9 mouse cellular contexts compared by ENCODE assay signal in genomic region chr11:69621571-69622268, GRCm38 (mm10). TPM values are rescaled to one million over a fixed set of nuclear protein-coding genes. Genes with fewer than 3 reads are reported as not detected.
A peak's percentile ranks its signal among the peaks of the same experiment; 100 is the strongest.
DNase-seq lines count a peak whose midpoint lies in the region; ATAC-seq and TF ChIP-seq lines count a peak whose summit lies in the region.
"Had no signal": no experiment of that assay in that cellular context is flagged by ENCODE, and none has a peak within 500 bp of the region (broad histone marks: within the 10 kb centered on the region; RNA-seq: fewer than 3 reads in every experiment).

Sat2 (plus strand) TSS chr11:69622024.

- DNase-seq in left cerebral cortex, adult 8-10 months (ENCODE audit: low spot score in 2 of 2): no peak
- DNase-seq in left cerebral cortex, adult 11 months (ENCODE audit: low spot score): no peak
- peak; percentile 65 for DNase-seq in cerebellum, adult 9-10 months
- peak; percentile 74 for DNase-seq in gastrocnemius, adult 2 months
- DNase-seq in spleen, adult 18-20 months: no peak

- H3K4me1 ChIP-seq in hindbrain, embryonic 15.5 days (replicated peaks): peaks cover 16% of the 10 kb centered on the region
- peaks cover 12% of the 10 kb centered on the region for H3K4me1 ChIP-seq in limb, embryonic 13.5 days

- ATAC-seq in hindbrain, embryonic 15.5 days (ENCODE audit: low FRiP score, low read depth): peak; percentile 85
- ATAC-seq in limb, embryonic 13.5 days (ENCODE audit: low FRiP score, low read depth): peak; percentile 83
- ATAC-seq: Patski had no signal

- H3K9ac ChIP-seq in hindbrain, embryonic 15.5 days: peak within 1 kb of the TSS; percentile 52
- peak within 1 kb of the TSS; percentile 78 for H3K9ac ChIP-seq in limb, embryonic 13.5 days

- peak; percentile 31 for TF ChIP-seq POLR2A in myocyte (IDR thresholded peaks at IDR 0.05; ENCODE audit: insufficient read length, low read depth)

- H3K27me3 ChIP-seq in hindbrain, embryonic 15.5 days: no peaks in the 10 kb centered on the region
- H3K27me3 ChIP-seq in limb, embryonic 13.5 days: peaks cover 3% of the 10 kb centered on the region; the same call in 1 of the 2 replicates
- H3K27me3 ChIP-seq in myocyte (ENCODE audit: control insufficient read depth, insufficient read depth, insufficient read length): peaks cover 7% of the 10 kb centered on the region

- no peaks in the 10 kb centered on the region for H3K36me3 ChIP-seq in hindbrain, embryonic 15.5 days
- no peaks in the 10 kb centered on the region for H3K36me3 ChIP-seq in limb, embryonic 13.5 days
- H3K36me3 ChIP-seq in myocyte (ENCODE audit: control insufficient read depth, insufficient read depth): no peaks in the 10 kb centered on the region

- intact Hi-C loops in gastrocnemius, adult 2 months (cut with DNase I): no loop called here

- H3K4me3 ChIP-seq in gastrocnemius, adult 2 months: peak within 1 kb of the TSS; percentile 87
- H3K4me3 ChIP-seq in hindbrain, embryonic 15.5 days: peak within 1 kb of the TSS; percentile 47
- peak within 1 kb of the TSS; percentile 54 for H3K4me3 ChIP-seq in limb, embryonic 13.5 days
- H3K4me3 ChIP-seq in myocyte: peak within 1 kb of the TSS; percentile 55

- no peak for TF ChIP-seq CTCF in gastrocnemius, adult 2 months (IDR thresholded peaks at IDR 0.05)

- no peaks in the 10 kb centered on the region for H3K9me3 ChIP-seq in hindbrain, embryonic 15.5 days
- H3K9me3 ChIP-seq in limb, embryonic 13.5 days: no peaks in the 10 kb centered on the region

- H3K4me2 ChIP-seq in hindbrain, embryonic 15.5 days: peak within 1 kb of the TSS; percentile 68
- peak within 1 kb of the TSS; percentile 81 for H3K4me2 ChIP-seq in limb, embryonic 13.5 days (replicated peaks)
- H3K4me2 ChIP-seq in myocyte (ENCODE audit: low read depth): peak within 1 kb of the TSS; percentile 91

- peak within 1 kb of the TSS; percentile 24 for H3ac ChIP-seq in myocyte (ENCODE audit: control insufficient read depth, insufficient read length)

- WGBS in hindbrain, embryonic 15.5 days: 1% methylated on average over 20 of the region's 20 CpGs
- 2% methylated on average over 20 of the region's 20 CpGs for WGBS in limb, embryonic 13.5 days

- no peaks in the 10 kb centered on the region for H3K79me2 ChIP-seq in myocyte (ENCODE audit: control insufficient read depth, insufficient read depth)

- peak within 1 kb of the TSS; percentile 91 for H3K27ac ChIP-seq in gastrocnemius, adult 2 months
- H3K27ac ChIP-seq in hindbrain, embryonic 15.5 days (replicated peaks): peak within 1 kb of the TSS; percentile 78
- peak within 1 kb of the TSS; percentile 40 for H3K27ac ChIP-seq in limb, embryonic 13.5 days

TF ChIP-seq in myocyte, 11 proteins besides CTCF, POLR2A, EP300 and RAD21:
- no peak for TF ChIP-seq MYOG (IDR thresholded peaks at IDR 0.05; ENCODE audit: control insufficient read depth in 1 of 3, insufficient read depth in 1 of 3, insufficient read length in 2 of 3, low read depth in 2 of 3)
- no peak for TF ChIP-seq SRF (IDR thresholded peaks at IDR 0.05; ENCODE audit: control insufficient read depth, insufficient read length, low read depth)
- TF ChIP-seq MAX (IDR thresholded peaks at IDR 0.05; ENCODE audit: low read depth): no peak
- TF ChIP-seq POLR2AphosphoS2 (IDR thresholded peaks at IDR 0.05; ENCODE audit: insufficient read length, low read depth): no peak
- no peak for TF ChIP-seq TCF3 (IDR thresholded peaks at IDR 0.05; ENCODE audit: insufficient read length, low read depth)
- TF ChIP-seq USF1 (IDR thresholded peaks at IDR 0.05; ENCODE audit: low read depth): no peak

RNA-seq across cellular contexts. Expression of gene Sat2, which starts in this region (rescaled TPM):
- total RNA-seq in left cerebral cortex, adult 8-10 months (2022): 10 to 100 TPM in 3 of 4 experiments, 1 to 10 TPM in 1; 7.9 to 11.6 (median 10.5) TPM
- 1 to 10 TPM; 2.6 to 3.2 TPM for total RNA-seq in gastrocnemius, adult 2 months (2021)
- polyA plus RNA-seq in hindbrain, embryonic 15.5 days (2015; fragmentation: Nextera tagmentation; extraction: Ambion mirVana): 22.5 and 23.9 TPM in 2 replicates
- 24.1 and 28.0 TPM in 2 replicates for polyA plus RNA-seq in limb, embryonic 13.5 days (2015; fragmentation: Nextera tagmentation; extraction: Ambion mirVana)
- polyA plus RNA-seq in myocyte (2012; fragmentation: generic; extraction: Trizol): 3.6 TPM

Comparison
In these comparisons a context has a peak if more than half of its experiments do, and no peak if none do; other contexts are left out.
1. DNase-seq: peak in cerebellum, adult 9-10 months (single experiment) and gastrocnemius, adult 2 months (single experiment); none in left cerebral cortex, adult 8-10 months (0 of 2), left cerebral cortex, adult 11 months (single experiment) and spleen, adult 18-20 months (0 of 2).
2. H3K27ac ChIP-seq: peak in every context shown above with its lines; median percentile 91 in gastrocnemius, adult 2 months; 78 in hindbrain, embryonic 15.5 days; 40 in limb, embryonic 13.5 days.
3. Peak in every context shown above with its lines, with median percentiles within 50 percentile points of each other: H3K4me3 ChIP-seq and H3K4me2 ChIP-seq.